Mouse (Mus musculus): ENCODE data around the gene Uba3.

Gene Uba3

GRCm38 (mm10) chr6:97205439-97205885, at the start of gene Uba3:
Gene Uba3, minus strand, starts transcription at chr6:97205647.
- peak; percentile 100 for DNase-seq (ENCODE audit: low spot score in 2 of 2)

GRCm38 (mm10) chr6:97252711-97253221, 47.3 kb upstream of the Uba3 start, which contains the start of gene Lmod3:
Gene Lmod3, minus strand, starts transcription at chr6:97252759.
- DNase-seq (ENCODE audit: low spot score in 2 of 2) = no peak

GRCm38 (mm10) chr6:97252086-97252485, 46.6 kb upstream of the Uba3 start:
- DNase-seq (ENCODE audit: low spot score in 2 of 2) = peak in 1 of 2 experiments; percentile 8

GRCm38 (mm10) chr6:97250966-97251365, 45.5 kb upstream of the Uba3 start:
- peak; percentile 58 to 59 for DNase-seq (ENCODE audit: low spot score in 2 of 2)

GRCm38 (mm10) chr6:97245200-97245599, 39.8 kb upstream of the Uba3 start:
- no peak for DNase-seq (ENCODE audit: low spot score in 2 of 2)

- DNase-seq (ENCODE audit: low spot score in 2 of 2) = no peak
Measured at GRCm38 (mm10) chr6:97242522-97242921, 37.1 kb upstream of the Uba3 start.

GRCm38 (mm10) chr6:97240092-97240491, 34.6 kb upstream of the Uba3 start:
- no peak for DNase-seq (ENCODE audit: low spot score in 2 of 2)

- no peak for DNase-seq (ENCODE audit: low spot score in 2 of 2)
Measured at GRCm38 (mm10) chr6:97239360-97239759, 33.9 kb upstream of the Uba3 start.

GRCm38 (mm10) chr6:97236088-97236487, 30.6 kb upstream of the Uba3 start:
- DNase-seq (ENCODE audit: low spot score in 2 of 2) = no peak

- no peak for DNase-seq (ENCODE audit: low spot score in 2 of 2)
Measured at GRCm38 (mm10) chr6:97234911-97235668, 29.6 kb upstream of the Uba3 start.

- no peak for DNase-seq (ENCODE audit: low spot score in 2 of 2)
Measured at GRCm38 (mm10) chr6:97227067-97227847, 21.8 kb upstream of the Uba3 start.

GRCm38 (mm10) chr6:97226083-97226491, 20.6 kb upstream of the Uba3 start:
- no peak for DNase-seq (ENCODE audit: low spot score in 2 of 2)

- no peak for DNase-seq (ENCODE audit: low spot score in 2 of 2)
Measured at GRCm38 (mm10) chr6:97224505-97224904, 19.1 kb upstream of the Uba3 start.

- no peak for DNase-seq (ENCODE audit: low spot score in 2 of 2)
Measured at GRCm38 (mm10) chr6:97223566-97223965, 18.1 kb upstream of the Uba3 start.

- no peak for DNase-seq (ENCODE audit: low spot score in 2 of 2)
Measured at GRCm38 (mm10) chr6:97222931-97223467, 17.6 kb upstream of the Uba3 start.

GRCm38 (mm10) chr6:97222321-97222720, 16.9 kb upstream of the Uba3 start:
- no peak for DNase-seq (ENCODE audit: low spot score in 2 of 2)

- DNase-seq (ENCODE audit: low spot score in 2 of 2) = no peak
Measured at GRCm38 (mm10) chr6:97221205-97222025, 16.0 kb upstream of the Uba3 start.

- no peak for DNase-seq (ENCODE audit: low spot score in 2 of 2)
Measured at GRCm38 (mm10) chr6:97220672-97221071, 15.2 kb upstream of the Uba3 start.

GRCm38 (mm10) chr6:97216154-97216821, 10.8 kb upstream of the Uba3 start:
- no peak for DNase-seq (ENCODE audit: low spot score in 2 of 2)

- DNase-seq (ENCODE audit: low spot score in 2 of 2) = peak; percentile 47 to 60
Measured at GRCm38 (mm10) chr6:97211981-97212380, 6.5 kb upstream of the Uba3 start.
